Mouse (Mus musculus) large intestine, adult 2 months (tissue): ENCODE measurements around the gene Gm49383. TPM values are rescaled to one million over a fixed set of nuclear protein-coding genes. Genes with fewer than 3 reads are reported as not detected.
A peak's percentile ranks its signal among the peaks of the same experiment; 100 is the strongest.
"Not testable (repeated sequence)": the region's sequence is repeated elsewhere in the genome, so short reads cannot be mapped to it uniquely, and the experiment has no call there.

Source experiments
- DNase-seq: peaks from one replicate; pipeline ENCODE4 v3.0.0-alpha.2; 2012; ENCODE audit warnings: low read depth, low spot score
- WGBS: fragments of 180-500 bp; shearing (Covaris S2); methylation state at CpG from one replicate; pipeline ENCODE4 v1.1.7; 2018; 5-methylcytosine and 5-hydroxymethylcytosine counted together
- polyA plus RNA-seq: library from polyadenylated mRNA; depleted of rRNA; stranded (reverse); fragments of >200 nt; gene quantifications from 2 replicates; pipeline ENCODE4 v1.2.3, GENCODE M21; 2012

Gene Gm49383
- polyA plus RNA-seq, 1 experiment = 3.6 TPM

GRCm38 (mm10) chr12:69167656-69168460 is 29.0 kb downstream of the Gm49383 start:
- no peak for DNase-seq
- 10% methylated on average over 18 of the region's 18 CpGs for WGBS

GRCm38 (mm10) chr12:69166861-69167581 is 29.9 kb downstream of the Gm49383 start:
- DNase-seq = not testable (repeated sequence)
- WGBS = 81% methylated on average over 8 of the region's 8 CpGs

- 38% methylated on average over 3 of the region's 3 CpGs for WGBS
- DNase-seq = no peak
Measured at GRCm38 (mm10) chr12:69164904-69165303, 32.0 kb downstream of the Gm49383 start.

GRCm38 (mm10) chr12:69163586-69163985 is 33.3 kb downstream of the Gm49383 start:
- WGBS = 84% methylated on average over 4 of the region's 4 CpGs
- not testable (repeated sequence) for DNase-seq

- WGBS = 77% methylated on average over 2 of the region's 2 CpGs
- DNase-seq = not testable (repeated sequence)
Measured at GRCm38 (mm10) chr12:69160677-69161076, 36.2 kb downstream of the Gm49383 start.

GRCm38 (mm10) chr12:69159578-69159940 is 37.3 kb downstream of the Gm49383 start:
- 3% methylated on average over 9 of the region's 9 CpGs for WGBS

GRCm38 (mm10) chr12:69158765-69159577 is 37.9 kb downstream of the Gm49383 start, which contains the start of gene Rps29:
Gene Rps29 (minus strand): TSS chr12:69159186.
- WGBS = under 1% methylated on average over 59 of the region's 68 CpGs
- DNase-seq = peak; percentile 94

More at GRCm38 (mm10) chr12:69159578-69159940, 37.3 kb downstream of the Gm49383 start:
- DNase-seq = peak; percentile 60

- under 1% methylated on average over 19 of the region's 19 CpGs for WGBS
- no peak for DNase-seq
Measured at GRCm38 (mm10) chr12:69158366-69158764, 38.5 kb downstream of the Gm49383 start.

GRCm38 (mm10) chr12:69157107-69157506 is 39.8 kb downstream of the Gm49383 start:
- DNase-seq = no peak
- 92% methylated on average over 2 of the region's 2 CpGs for WGBS

GRCm38 (mm10) chr12:69156436-69156835 is 40.5 kb downstream of the Gm49383 start:
- DNase-seq = no peak
- WGBS = 72% methylated on average over 4 of the region's 4 CpGs

GRCm38 (mm10) chr12:69155923-69156322 is 41.0 kb downstream of the Gm49383 start:
- 63% methylated on average over 2 of the region's 2 CpGs for WGBS
- no peak for DNase-seq

GRCm38 (mm10) chr12:69150049-69150448 is 46.9 kb downstream of the Gm49383 start:
- DNase-seq = no peak
- WGBS = 65% methylated on average over 13 of the region's 13 CpGs

- WGBS = 85% methylated on average over 5 of the region's 5 CpGs
- DNase-seq = no peak
Measured at GRCm38 (mm10) chr12:69147166-69147735, 49.7 kb downstream of the Gm49383 start.

GRCm38 (mm10) chr12:69143460-69143859 is 53.4 kb downstream of the Gm49383 start:
- WGBS = 77% methylated on average over 6 of the region's 6 CpGs
- no peak for DNase-seq

- WGBS = 87% methylated on average over 7 of the region's 7 CpGs
- no peak for DNase-seq
Measured at GRCm38 (mm10) chr12:69139841-69140240, 57.1 kb downstream of the Gm49383 start.

- DNase-seq = no peak
- 93% methylated on average over 3 of the region's 3 CpGs for WGBS
Measured at GRCm38 (mm10) chr12:69139201-69139600, 57.7 kb downstream of the Gm49383 start.
